Mouse (Mus musculus) heart, embryonic 11.5 days (tissue): ENCODE measurements at regions not wholly inside any gene's neighbourhood (a gene's known extent, or its start where the extent isn't known, plus 50 kb on each side); places are given as distances from the start of the nearest gene placed in this dataset.

Source experiments
- ATAC-seq: fragments of 200-750 bp; cut with Nextera tagmentation; replicated peaks from 2 replicates; pipeline ENCODE4 v1.8.0; 2017; ENCODE audit warnings: moderate library complexity; ENCODE audit not compliant: insufficient number of reproducible peaks, low FRiP score, low TSS enrichment
- H3K27ac ChIP-seq: fragments of 300-500 bp; sonication (generic); 2 replicates; pipeline ENCODE4 v1.5.1; 2014; ENCODE audit warnings: mild to moderate bottlenecking, low read depth, low read length
- H3K27me3 ChIP-seq: fragments of 300-500 bp; sonication (generic); 2 replicates; pipeline ENCODE4 v1.6.1; 2014; ENCODE audit warnings: mild to moderate bottlenecking, low read length, mixed read lengths; ENCODE audit not compliant: control insufficient read depth, insufficient read depth
- H3K36me3 ChIP-seq: fragments of 300-500 bp; sonication (generic); 2 replicates; pipeline ENCODE4 v1.6.1; 2014; ENCODE audit warnings: mild to moderate bottlenecking, low read length, moderate library complexity, mixed read lengths; ENCODE audit not compliant: control insufficient read depth, insufficient read depth
- H3K4me1 ChIP-seq: fragments of 300-500 bp; sonication (generic); 2 replicates; pipeline ENCODE4 v1.6.1; 2014; ENCODE audit warnings: low read length; ENCODE audit not compliant: control insufficient read depth, insufficient read depth
- H3K4me2 ChIP-seq: fragments of 300-500 bp; sonication (generic); 2 replicates; pipeline ENCODE4 v1.6.1; 2014; ENCODE audit warnings: mild to moderate bottlenecking, moderate library complexity
- H3K4me3 ChIP-seq: fragments of 300-500 bp; sonication (generic); 2 replicates; pipeline ENCODE4 v1.5.1; 2014; ENCODE audit warnings: low read depth, low read length
- H3K9ac ChIP-seq: fragments of 300-500 bp; sonication (generic); 2 replicates; pipeline ENCODE4 v1.6.1; 2014; ENCODE audit warnings: mild to moderate bottlenecking, low read depth, low read length, moderate library complexity
- H3K9me3 ChIP-seq: fragments of 300-500 bp; sonication (generic); replicated peaks from 2 replicates; pipeline ENCODE4 v1.6.1; 2016; ENCODE audit warnings: low read length; ENCODE audit not compliant: control insufficient read depth
- WGBS: fragments of 180-500 bp; shearing (Covaris S2); extraction: QIAGEN DNeasy Blood & Tissue Kit; methylation state at CpG from one replicate; pipeline ENCODE4 v1.1.7; 2014; ENCODE audit not compliant: insufficient replicate concordance; 5-methylcytosine and 5-hydroxymethylcytosine counted together

- Histone ChIP-seq H3K4me2 (peak overlapping the region; percentile 3; the same call in 1 of the 2 replicates), H3K4me1 (peaks cover 19% of the 10 kb centered on the region), H3K9me3 (no peaks in the 10 kb centered on the region), H3K9ac (no peak overlapping the region), H3K4me3 (no peak overlapping the region), H3K27me3 (no peaks in the 10 kb centered on the region), H3K27ac (peak overlapping the region; percentile 65), H3K36me3 (no peaks in the 10 kb centered on the region)
- peak; percentile 44; the same call in 1 of the 2 replicates for ATAC-seq
- 37% methylated on average over 4 of the region's 4 CpGs for WGBS
Observed at GRCm38 (mm10) chr13:3742763-3743401, 61.2 kb downstream of the Calml3 start.

GRCm38 (mm10) chr13:3742094-3742730 lies 61.9 kb downstream of the Calml3 start:
- 43% methylated on average over 2 of the region's 2 CpGs for WGBS
- H3K4me2 ChIP-seq = peak overlapping the region; percentile 3; the same call in 1 of the 2 replicates

GRCm38 (mm10) chr13:3730699-3731021 lies 73.5 kb downstream of the Calml3 start:
- WGBS = 33% methylated on average over 2 of the region's 2 CpGs
- Histone ChIP-seq H3K4me1 (peaks cover 10% of the 10 kb centered on the region; the same call in 1 of the 2 replicates), H3K4me2 (no peak overlapping the region), H3K9ac (0 out of 2 replicates have a peak overlapping the region, but pooled peaks have one; percentile 39), H3K27ac (no peak overlapping the region), H3K27me3 (no peaks in the 10 kb centered on the region), H3K4me3 (no peak overlapping the region), H3K36me3 (no peaks in the 10 kb centered on the region), H3K9me3 (no peaks in the 10 kb centered on the region)
- no peak for ATAC-seq

More at GRCm38 (mm10) chr13:3742094-3742730, 61.9 kb downstream of the Calml3 start:
- Histone ChIP-seq H3K9me3 (no peaks in the 10 kb centered on the region), H3K4me3 (no peak overlapping the region), H3K9ac (no peak overlapping the region), H3K27ac (peak overlapping the region; percentile 65), H3K36me3 (no peaks in the 10 kb centered on the region), H3K4me1 (peaks cover 19% of the 10 kb centered on the region), H3K27me3 (no peaks in the 10 kb centered on the region)
- peak; percentile 78 for ATAC-seq

DNA sequence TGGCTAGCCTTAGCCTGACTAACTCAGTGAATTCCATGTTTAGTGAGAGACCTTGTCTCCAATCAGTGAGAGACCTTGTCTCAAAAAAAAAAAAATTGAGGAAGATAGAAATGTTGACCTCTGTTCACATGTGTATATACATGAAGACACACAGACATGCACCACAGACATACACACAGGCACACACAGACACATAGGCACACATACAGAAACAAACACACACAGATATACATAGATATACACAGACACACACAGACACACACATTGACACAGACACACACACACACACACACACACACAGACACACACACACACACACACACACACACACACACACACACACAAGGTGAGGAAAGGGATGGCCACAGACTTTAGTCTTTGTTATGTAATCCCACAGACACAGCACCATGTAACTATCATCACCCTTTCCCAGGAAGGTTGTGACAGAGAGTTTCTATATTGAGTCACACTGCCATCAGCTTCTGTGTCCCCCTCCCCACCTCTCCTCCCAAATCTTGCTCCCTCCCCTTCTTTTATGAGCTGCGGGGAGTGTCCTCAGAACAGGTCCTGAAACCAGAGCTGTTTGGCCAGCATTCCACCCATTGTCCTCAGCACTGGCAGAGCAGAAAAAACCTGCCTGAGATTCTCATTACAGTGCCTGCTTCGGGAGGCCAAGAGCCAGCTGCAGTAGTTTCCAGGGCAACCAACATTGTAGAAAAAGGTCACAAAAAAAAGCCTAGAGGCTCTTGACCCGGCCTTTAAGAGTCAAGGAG lies 74.0 kb downstream of the Calml3 start:
- no peak overlapping the region for H3K4me3 ChIP-seq
- H3K4me1 ChIP-seq = peaks cover 10% of the 10 kb centered on the region; the same call in 1 of the 2 replicates
- H3K9ac ChIP-seq = 0 out of 2 replicates have a peak overlapping the region, but pooled peaks have one; percentile 39
- no peak overlapping the region for H3K27ac ChIP-seq
- no peaks in the 10 kb centered on the region for H3K36me3 ChIP-seq
- H3K4me2 ChIP-seq = no peak overlapping the region
- no peak for ATAC-seq
- whole genome bisulfite sequencing = 5% methylated on average over 3 of the region's 3 CpGs
- no peaks in the 10 kb centered on the region for H3K27me3 ChIP-seq
- no peaks in the 10 kb centered on the region for H3K9me3 ChIP-seq

DNA sequence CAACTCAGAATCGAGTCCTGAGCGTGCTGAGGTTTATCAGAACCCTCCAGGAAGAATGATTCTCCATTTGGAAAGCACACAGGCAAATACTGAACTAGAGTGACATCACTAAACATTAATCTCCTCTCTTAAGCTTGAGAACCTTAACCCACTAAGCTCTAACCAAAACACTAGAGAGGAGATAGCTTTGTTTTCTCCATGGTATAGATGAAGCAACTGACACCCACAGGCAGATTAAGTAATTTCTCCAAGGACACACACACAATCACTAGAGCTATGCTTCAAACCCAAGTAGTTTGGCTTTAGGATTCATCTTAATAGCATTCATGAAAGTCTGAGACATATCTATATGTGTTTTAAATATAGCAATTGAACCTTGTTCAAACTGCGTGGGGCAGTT lies 75.2 kb downstream of the Calml3 start:
- Histone ChIP-seq H3K4me3 (no peak overlapping the region), H3K27me3 (no peaks in the 10 kb centered on the region), H3K27ac (no peak overlapping the region), H3K4me1 (peaks cover 10% of the 10 kb centered on the region; the same call in 1 of the 2 replicates), H3K36me3 (no peaks in the 10 kb centered on the region), H3K9me3 (no peaks in the 10 kb centered on the region), H3K4me2 (no peak overlapping the region), H3K9ac (no peak overlapping the region)
- WGBS = 61% methylated on average over 3 of the region's 3 CpGs
- no peak for ATAC-seq

- peaks cover 10% of the 10 kb centered on the region; the same call in 1 of the 2 replicates for H3K4me1 ChIP-seq
- no peak overlapping the region for H3K4me2 ChIP-seq
- peak; percentile 52 for ATAC-seq
- no peaks in the 10 kb centered on the region for H3K27me3 ChIP-seq
- no peak overlapping the region for H3K27ac ChIP-seq
- H3K4me3 ChIP-seq = no peak overlapping the region
- WGBS = 32% methylated on average over 5 of the region's 5 CpGs
- no peak overlapping the region for H3K9ac ChIP-seq
- H3K9me3 ChIP-seq = no peaks in the 10 kb centered on the region
- no peaks in the 10 kb centered on the region for H3K36me3 ChIP-seq
Observed at GRCm38 (mm10) chr13:3726331-3726781, 77.8 kb downstream of the Calml3 start.

DNA sequence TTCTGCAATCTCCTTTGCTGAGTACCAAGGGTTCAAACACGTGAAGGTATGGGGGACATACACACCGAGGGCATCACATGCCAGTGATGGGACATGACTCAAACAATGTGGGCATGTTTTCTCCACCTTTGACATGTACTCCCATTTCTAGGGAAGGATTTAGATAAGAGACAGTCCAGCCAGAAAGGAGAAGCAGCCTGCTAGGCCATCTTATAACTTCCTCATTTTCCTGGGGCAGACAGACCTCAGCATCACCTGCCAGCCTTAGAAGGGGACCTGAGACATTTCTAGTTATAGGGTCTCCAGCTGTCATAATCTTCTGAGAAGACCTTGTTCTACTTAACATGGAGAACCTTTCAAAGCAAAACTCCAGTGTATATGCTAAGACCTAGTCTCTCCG lies 78.3 kb downstream of the Calml3 start:
- Histone ChIP-seq H3K9me3 (no peaks in the 10 kb centered on the region), H3K9ac (no peak overlapping the region), H3K27ac (no peak overlapping the region), H3K27me3 (no peaks in the 10 kb centered on the region), H3K4me3 (no peak overlapping the region), H3K4me1 (peaks cover 10% of the 10 kb centered on the region; the same call in 1 of the 2 replicates), H3K36me3 (no peaks in the 10 kb centered on the region), H3K4me2 (no peak overlapping the region)
- no peak for ATAC-seq
- WGBS = 63% methylated on average over 3 of the region's 3 CpGs

- 73% methylated on average over 3 of the region's 3 CpGs for WGBS
- ATAC-seq = no peak
- Histone ChIP-seq H3K36me3 (no peaks in the 10 kb centered on the region), H3K27ac (no peak overlapping the region), H3K4me1 (peaks cover 6% of the 10 kb centered on the region; the same call in 1 of the 2 replicates), H3K27me3 (no peaks in the 10 kb centered on the region), H3K4me3 (no peak overlapping the region), H3K9ac (no peak overlapping the region), H3K9me3 (no peaks in the 10 kb centered on the region), H3K4me2 (no peak overlapping the region)
Observed at GRCm38 (mm10) chr13:3724313-3724712, 79.8 kb downstream of the Calml3 start.
